Mouse (Mus musculus): Measurements from ENCODE around the gene Zzef1. TPM values are rescaled to one million over a fixed set of nuclear protein-coding genes. Genes with fewer than 3 reads are reported as not detected.

Gene Zzef1
- polyA plus RNA-seq, 1 experiment from 2014 or later: 10.5 TPM

DNA sequence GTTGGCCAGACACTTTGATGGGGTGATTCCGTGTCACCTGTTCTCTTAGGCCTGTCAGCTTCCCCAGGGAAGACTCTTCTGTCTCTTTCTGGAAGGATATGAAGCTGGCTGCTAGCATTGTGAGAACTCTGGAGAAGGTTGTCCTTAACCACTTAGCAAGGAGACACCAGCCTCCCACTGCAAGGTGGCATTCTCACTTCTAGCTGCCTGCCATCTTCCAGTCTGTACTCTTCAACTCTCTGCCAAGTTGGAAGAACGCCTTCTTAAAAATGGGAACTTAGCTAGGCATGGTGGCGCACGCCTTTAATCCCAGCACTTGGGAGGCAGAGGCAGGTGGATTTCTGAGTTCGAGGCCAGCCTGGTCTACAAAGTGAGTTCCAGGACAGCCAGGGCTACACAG lies 17.7 kb downstream of the Zzef1 start:
- ATAC-seq: no peak
- no peak overlapping the region for H3K9ac ChIP-seq
- 97% methylated on average over 5 of the region's 5 CpGs for WGBS

DNA sequence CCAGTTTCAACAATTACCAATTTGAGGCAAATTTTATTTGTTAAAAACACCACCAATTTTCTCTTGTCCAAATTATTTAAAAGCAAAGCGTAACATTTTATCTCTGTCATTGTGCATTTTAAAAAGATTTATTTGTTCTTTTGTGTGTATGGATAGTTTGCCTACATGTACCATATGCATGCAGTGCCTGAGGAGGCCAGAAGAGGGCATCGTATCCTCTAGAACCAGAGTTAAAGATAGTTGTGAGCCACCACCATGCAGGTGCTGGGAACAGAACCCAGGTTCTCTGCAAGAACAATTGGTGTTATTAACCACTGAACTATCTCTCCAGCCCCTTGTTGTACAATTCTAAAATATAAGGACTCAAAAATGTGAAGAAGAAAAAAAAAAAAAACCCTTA lies 18.2 kb downstream of the Zzef1 start:
- Histone ChIP-seq H3K4me3 (replicated peaks) (no peak overlapping the region), H3K4me2 (replicated peaks) (no peak overlapping the region), H3K9me3 (no peaks in the 10 kb centered on the region), H3K9ac (no peak overlapping the region), H3K4me1 (replicated peaks) (no peaks in the 10 kb centered on the region), H3K36me3 (peaks cover 5% of the 10 kb centered on the region; the same call in 1 of the 2 replicates), H3K27ac (no peak overlapping the region), H3K27me3 (replicated peaks) (no peaks in the 10 kb centered on the region)
- no peak for ATAC-seq
- WGBS: 79% methylated on average over 2 of the region's 2 CpGs

More for the DNA sequence above, 17.7 kb downstream of the Zzef1 start:
- Histone ChIP-seq H3K4me1 (replicated peaks) (no peaks in the 10 kb centered on the region), H3K27me3 (replicated peaks) (no peaks in the 10 kb centered on the region), H3K27ac (no peak overlapping the region), H3K9me3 (no peaks in the 10 kb centered on the region), H3K4me2 (replicated peaks) (no peak overlapping the region), H3K4me3 (replicated peaks) (no peak overlapping the region), H3K36me3 (peaks cover 5% of the 10 kb centered on the region; the same call in 1 of the 2 replicates)

DNA sequence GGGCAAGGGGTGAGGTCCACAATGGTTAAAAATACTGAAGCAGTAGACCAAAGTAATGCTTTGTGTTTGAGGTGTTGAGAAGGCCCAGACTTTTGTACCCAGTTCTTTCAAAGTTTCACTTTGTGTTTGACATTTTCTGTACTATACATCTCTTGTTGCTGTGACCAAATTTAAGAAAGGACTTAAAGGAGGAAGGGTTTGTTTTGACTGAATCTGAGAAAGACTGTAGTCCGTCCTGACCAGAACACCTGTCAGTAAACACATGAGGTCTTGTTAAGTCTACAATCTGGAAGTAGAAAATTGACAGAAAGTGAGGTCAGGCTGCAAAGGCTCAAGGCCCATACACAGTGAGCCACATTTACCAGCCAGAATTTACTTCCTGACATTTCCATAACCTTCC lies 20.8 kb downstream of the Zzef1 start:
- Histone ChIP-seq H3K9ac (no peak overlapping the region), H3K4me2 (replicated peaks) (no peak overlapping the region), H3K4me3 (replicated peaks) (no peak overlapping the region), H3K27ac (no peak overlapping the region), H3K36me3 (peaks cover 7% of the 10 kb centered on the region; the same call in 1 of the 2 replicates), H3K27me3 (replicated peaks) (no peaks in the 10 kb centered on the region), H3K9me3 (no peaks in the 10 kb centered on the region), H3K4me1 (replicated peaks) (no peaks in the 10 kb centered on the region)
- WGBS: 80% methylated on average over 1 of the region's 1 CpGs
- no peak for ATAC-seq

DNA sequence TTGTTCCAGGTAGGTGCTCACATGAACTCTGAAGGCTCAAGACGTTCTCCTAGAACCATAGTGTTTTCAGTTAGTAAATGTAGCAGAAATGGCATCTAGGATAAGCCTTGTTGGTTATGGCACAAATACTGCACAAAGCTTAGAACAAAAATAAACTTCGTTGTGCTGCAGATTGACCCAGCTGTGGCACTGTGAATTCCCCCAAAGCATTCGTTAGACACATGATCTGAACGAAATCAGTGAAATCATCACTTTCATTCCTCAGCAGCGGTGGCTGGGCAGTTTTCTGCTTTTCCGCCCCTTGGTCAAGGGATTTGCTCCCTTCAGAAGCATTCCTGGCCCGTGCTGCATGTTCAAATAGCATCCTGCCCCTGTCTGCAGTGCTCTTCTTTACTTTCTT lies 22.0 kb downstream of the Zzef1 start:
- peaks cover 7% of the 10 kb centered on the region; the same call in 1 of the 2 replicates for H3K36me3 ChIP-seq
- H3K9ac ChIP-seq: no peak overlapping the region
- H3K9me3 ChIP-seq: no peaks in the 10 kb centered on the region
- no peak for ATAC-seq
- H3K27me3 ChIP-seq (replicated peaks): no peaks in the 10 kb centered on the region
- WGBS: 90% methylated on average over 7 of the region's 7 CpGs
- H3K4me2 ChIP-seq (replicated peaks): no peak overlapping the region
- no peak overlapping the region for H3K4me3 ChIP-seq (replicated peaks)
- H3K4me1 ChIP-seq (replicated peaks): no peaks in the 10 kb centered on the region
- H3K27ac ChIP-seq: no peak overlapping the region

DNA sequence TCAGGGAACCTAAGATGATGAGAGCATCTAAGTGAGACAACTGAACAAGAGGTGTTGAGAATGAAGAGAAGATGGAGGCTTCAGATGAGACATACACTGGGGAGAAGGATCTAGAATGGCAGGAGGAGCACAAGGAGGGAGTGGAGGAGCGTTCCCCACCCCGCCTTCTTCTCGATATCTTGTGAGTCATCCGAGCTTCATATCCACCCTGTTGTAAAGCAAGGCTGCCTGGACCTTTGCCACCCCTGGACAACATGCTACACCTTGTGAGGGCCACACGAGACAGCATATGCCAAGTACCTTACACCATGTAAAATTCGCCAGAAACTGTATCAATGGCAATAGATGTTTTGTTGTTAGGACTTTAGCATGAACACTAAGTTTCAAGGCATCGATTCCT lies 25.0 kb downstream of the Zzef1 start:
- no peak overlapping the region for H3K4me3 ChIP-seq (replicated peaks)
- H3K4me1 ChIP-seq (replicated peaks): no peaks in the 10 kb centered on the region
- peaks cover 15% of the 10 kb centered on the region for H3K36me3 ChIP-seq
- H3K4me2 ChIP-seq (replicated peaks): no peak overlapping the region
- no peaks in the 10 kb centered on the region for H3K27me3 ChIP-seq (replicated peaks)
- ATAC-seq: peak; percentile 58
- no peak overlapping the region for H3K27ac ChIP-seq
- 77% methylated on average over 7 of the region's 7 CpGs for WGBS
- no peaks in the 10 kb centered on the region for H3K9me3 ChIP-seq
- no peak overlapping the region for H3K9ac ChIP-seq

DNA sequence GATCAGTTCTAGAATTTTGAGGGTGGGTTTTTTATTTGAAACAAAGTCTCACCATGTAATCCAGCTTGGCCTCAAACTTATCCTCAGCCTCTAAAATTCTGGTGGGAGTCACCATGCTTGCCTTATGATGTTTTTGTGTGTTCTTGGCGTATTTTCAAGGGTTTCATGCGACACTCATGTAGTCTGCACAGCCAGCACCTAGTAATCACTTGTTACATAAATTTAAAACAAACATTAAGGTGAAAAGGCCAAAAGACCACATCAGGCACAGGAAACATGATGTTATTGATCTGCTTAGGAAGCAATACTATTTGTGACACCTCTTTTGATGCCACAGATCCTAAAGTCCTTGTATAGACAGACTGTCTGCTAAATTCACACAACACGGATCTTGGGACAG lies 33.8 kb downstream of the Zzef1 start:
- no peak overlapping the region for H3K9ac ChIP-seq
- no peak overlapping the region for H3K4me2 ChIP-seq (replicated peaks)
- no peak overlapping the region for H3K27ac ChIP-seq
- peaks cover 20% of the 10 kb centered on the region; the same call in 1 of the 2 replicates for H3K36me3 ChIP-seq
- H3K4me3 ChIP-seq (replicated peaks): no peak overlapping the region
- 93% methylated on average over 3 of the region's 3 CpGs for WGBS
- H3K9me3 ChIP-seq: no peaks in the 10 kb centered on the region
- no peak for ATAC-seq
- no peaks in the 10 kb centered on the region for H3K27me3 ChIP-seq (replicated peaks)
- H3K4me1 ChIP-seq (replicated peaks): no peaks in the 10 kb centered on the region

DNA sequence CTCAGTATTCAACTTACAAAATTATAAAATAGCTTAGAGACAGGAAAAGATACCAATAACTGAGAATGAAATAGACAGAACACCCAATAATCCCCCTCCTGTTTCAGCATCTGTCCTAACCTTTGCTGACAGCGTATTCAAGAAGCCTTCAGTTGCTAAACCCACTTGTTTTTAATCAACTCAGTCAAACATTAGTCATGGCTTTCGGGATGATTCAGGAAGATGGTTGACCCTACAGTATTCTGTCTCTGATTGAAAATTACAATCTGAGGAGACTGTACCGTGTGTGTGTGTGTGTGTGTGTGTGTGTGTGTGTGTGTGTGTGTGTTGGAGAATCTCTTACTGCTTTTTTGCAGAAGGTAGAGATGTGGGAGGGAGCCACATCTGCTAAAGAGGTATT lies 46.7 kb downstream of the Zzef1 start:
- H3K36me3 ChIP-seq: peaks cover 9% of the 10 kb centered on the region; the same call in 1 of the 2 replicates
- no peak overlapping the region for H3K4me3 ChIP-seq (replicated peaks)
- no peaks in the 10 kb centered on the region for H3K27me3 ChIP-seq (replicated peaks)
- no peaks in the 10 kb centered on the region for H3K4me1 ChIP-seq (replicated peaks)
- no peak overlapping the region for H3K27ac ChIP-seq
- no peak for ATAC-seq
- WGBS: 88% methylated on average over 3 of the region's 3 CpGs
- H3K9ac ChIP-seq: no peak overlapping the region
- H3K9me3 ChIP-seq: no peaks in the 10 kb centered on the region
- H3K4me2 ChIP-seq (replicated peaks): no peak overlapping the region

DNA sequence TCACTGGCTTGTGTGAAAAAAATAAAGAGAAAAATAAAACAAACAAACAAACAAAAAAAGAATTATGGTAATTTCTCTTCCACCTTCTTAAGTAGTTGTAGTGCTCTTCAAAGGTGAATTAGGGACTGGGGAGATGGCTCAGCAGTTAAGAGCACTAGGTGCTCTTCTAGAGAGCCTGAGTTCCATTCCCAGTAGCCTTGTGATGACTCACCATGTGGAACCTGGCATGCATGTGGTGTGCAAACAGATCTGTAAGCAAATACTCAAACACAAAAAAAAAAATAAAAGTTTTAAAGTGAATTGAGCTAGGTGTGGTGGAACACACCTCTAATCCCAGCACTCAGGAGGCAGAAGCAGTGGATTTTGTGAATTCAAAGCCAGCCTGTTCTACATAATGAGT lies 47.5 kb downstream of the Zzef1 start:
- no peaks in the 10 kb centered on the region for H3K27me3 ChIP-seq (replicated peaks)
- peaks cover 16% of the 10 kb centered on the region for H3K36me3 ChIP-seq
- no peaks in the 10 kb centered on the region for H3K4me1 ChIP-seq (replicated peaks)
- no peak overlapping the region for H3K9ac ChIP-seq
- H3K27ac ChIP-seq: no peak overlapping the region
- no peak for ATAC-seq
- H3K4me2 ChIP-seq (replicated peaks): no peak overlapping the region
- H3K9me3 ChIP-seq: no peaks in the 10 kb centered on the region
- H3K4me3 ChIP-seq (replicated peaks): no peak overlapping the region

DNA sequence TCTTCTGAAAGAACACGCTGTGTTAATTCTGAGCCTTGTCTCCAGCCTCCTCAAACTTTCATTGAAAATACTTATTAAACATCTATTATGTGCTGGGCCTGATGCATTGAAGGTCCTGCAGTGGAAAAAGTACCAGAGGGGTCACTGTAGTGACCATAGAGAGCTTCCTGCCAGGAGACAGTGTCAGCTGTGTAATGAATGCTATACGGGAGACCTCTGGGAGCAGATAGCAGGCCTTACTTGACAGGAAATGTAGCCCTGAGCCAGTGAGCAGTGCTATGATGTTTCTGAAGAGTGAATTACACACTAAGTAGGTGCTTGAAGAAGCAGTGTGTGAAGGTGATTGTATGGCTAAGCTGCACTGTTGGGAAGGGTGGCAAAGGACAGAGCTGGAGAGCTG lies 49.5 kb downstream of the Zzef1 start:
- Histone ChIP-seq H3K4me3 (replicated peaks) (no peak overlapping the region), H3K9me3 (no peaks in the 10 kb centered on the region), H3K27me3 (replicated peaks) (no peaks in the 10 kb centered on the region), H3K4me2 (replicated peaks) (no peak overlapping the region), H3K36me3 (peaks cover 24% of the 10 kb centered on the region), H3K27ac (no peak overlapping the region), H3K4me1 (replicated peaks) (no peaks in the 10 kb centered on the region), H3K9ac (no peak overlapping the region)
- WGBS: 83% methylated on average over 2 of the region's 2 CpGs
- no peak for ATAC-seq

DNA sequence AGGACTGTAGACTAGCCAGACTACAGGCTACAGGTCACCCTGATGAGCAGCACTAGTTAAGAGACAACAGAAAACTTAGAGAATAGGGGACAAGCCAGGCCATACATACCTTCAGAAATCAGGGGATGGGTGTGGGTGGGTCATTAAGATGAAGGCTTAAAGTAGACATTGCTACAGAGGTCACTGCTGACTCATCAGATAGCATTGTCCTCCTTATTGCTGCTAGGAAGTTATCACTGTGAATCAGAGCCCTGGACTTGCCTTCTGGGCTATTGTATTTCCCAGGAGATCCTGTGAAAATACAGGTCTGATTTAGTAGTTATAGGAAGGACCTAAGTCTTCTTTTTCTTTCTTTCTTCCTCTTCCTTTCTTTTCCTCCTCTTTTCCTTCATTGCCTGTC lies 50.7 kb downstream of the Zzef1 start:
- Histone ChIP-seq H3K36me3 (peaks cover 26% of the 10 kb centered on the region), H3K9me3 (no peaks in the 10 kb centered on the region), H3K4me1 (replicated peaks) (no peaks in the 10 kb centered on the region), H3K27ac (no peak overlapping the region), H3K27me3 (replicated peaks) (no peaks in the 10 kb centered on the region), H3K4me3 (replicated peaks) (no peak overlapping the region), H3K4me2 (replicated peaks) (no peak overlapping the region), H3K9ac (no peak overlapping the region)
- ATAC-seq: no peak

DNA sequence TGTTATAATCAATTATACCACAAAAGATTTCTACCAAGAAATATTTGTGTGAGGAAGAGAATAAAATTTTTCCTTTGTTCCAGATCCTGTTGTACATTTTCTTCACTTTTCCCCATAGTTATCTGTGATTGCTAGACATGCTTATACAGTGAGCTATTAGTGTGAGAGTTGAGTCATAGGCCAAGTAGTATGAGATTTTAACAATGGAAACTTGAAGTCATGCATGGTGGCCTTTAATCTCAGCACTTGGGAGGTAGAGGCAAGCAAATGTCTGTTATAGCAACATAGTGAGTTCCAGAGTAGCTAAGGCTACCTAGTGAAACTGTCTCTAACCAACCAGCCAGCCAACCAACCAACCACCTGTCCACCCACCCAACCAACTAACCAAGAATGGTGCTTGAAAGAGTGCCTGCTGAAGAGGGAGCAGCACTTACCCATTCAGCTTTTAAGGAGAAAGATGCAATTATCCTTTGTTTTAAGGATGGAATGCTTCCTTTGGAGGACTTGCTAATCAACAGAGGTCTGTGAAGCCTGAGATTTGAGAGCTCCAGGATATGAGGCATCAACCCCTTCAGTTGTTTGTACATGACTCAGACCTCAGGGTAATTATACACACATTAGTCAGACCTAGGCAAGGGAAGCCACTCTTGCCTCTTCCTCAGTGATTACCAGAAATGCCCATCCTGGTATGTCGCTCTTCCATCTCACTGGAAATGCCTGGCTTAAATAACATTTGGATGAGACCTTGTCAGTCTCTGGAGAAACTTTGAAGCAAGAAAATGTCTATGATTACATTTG lies 52.0 kb downstream of the Zzef1 start:
- Histone ChIP-seq H3K4me1 (replicated peaks) (no peaks in the 10 kb centered on the region), H3K9ac (no peak overlapping the region), H3K4me2 (replicated peaks) (no peak overlapping the region), H3K27me3 (replicated peaks) (no peaks in the 10 kb centered on the region), H3K27ac (no peak overlapping the region), H3K36me3 (peaks cover 26% of the 10 kb centered on the region), H3K4me3 (replicated peaks) (no peak overlapping the region), H3K9me3 (no peaks in the 10 kb centered on the region)
- no peak for ATAC-seq
- WGBS: 97% methylated on average over 1 of the region's 1 CpGs

DNA sequence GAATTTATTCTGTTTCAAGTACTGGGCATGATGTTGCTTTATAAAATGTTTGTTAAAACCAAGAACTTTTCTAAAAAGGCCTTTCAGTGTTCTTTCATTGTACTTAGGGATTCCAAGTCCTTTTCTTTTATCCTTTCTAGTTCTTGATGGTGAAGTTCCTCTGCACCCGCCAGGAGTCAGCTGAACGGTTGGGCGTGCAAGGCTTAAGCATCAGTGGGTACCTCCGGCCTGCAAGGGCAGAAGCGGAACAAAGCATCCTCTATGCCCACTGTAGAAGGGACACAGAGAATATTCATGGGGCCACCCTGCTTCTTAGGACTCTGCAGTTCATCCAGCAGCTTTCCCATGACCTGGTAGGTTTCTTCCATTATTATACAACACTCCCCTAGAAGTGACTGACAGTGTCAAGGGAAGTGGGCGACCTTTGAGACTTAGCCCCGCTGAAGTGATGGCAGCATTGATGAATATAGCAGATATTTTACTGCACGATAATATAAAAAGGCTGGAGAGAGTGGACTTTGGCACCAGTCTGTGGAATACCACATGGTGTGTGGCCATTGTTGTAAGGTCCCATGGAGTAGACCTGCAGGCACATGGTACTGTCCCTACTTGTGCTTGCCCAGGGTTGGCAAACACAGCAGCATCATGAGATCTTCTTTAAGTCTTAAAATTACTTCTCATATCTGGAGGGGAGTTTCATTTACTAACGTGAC lies 54.5 kb downstream of the Zzef1 start:
- Histone ChIP-seq H3K4me2 (replicated peaks) (no peak overlapping the region), H3K27ac (no peak overlapping the region), H3K36me3 (peaks cover 32% of the 10 kb centered on the region), H3K4me1 (replicated peaks) (no peaks in the 10 kb centered on the region), H3K9me3 (no peaks in the 10 kb centered on the region), H3K27me3 (replicated peaks) (no peaks in the 10 kb centered on the region), H3K9ac (no peak overlapping the region), H3K4me3 (replicated peaks) (no peak overlapping the region)
- 81% methylated on average over 9 of the region's 9 CpGs for WGBS
- peak; percentile 77 for ATAC-seq

DNA sequence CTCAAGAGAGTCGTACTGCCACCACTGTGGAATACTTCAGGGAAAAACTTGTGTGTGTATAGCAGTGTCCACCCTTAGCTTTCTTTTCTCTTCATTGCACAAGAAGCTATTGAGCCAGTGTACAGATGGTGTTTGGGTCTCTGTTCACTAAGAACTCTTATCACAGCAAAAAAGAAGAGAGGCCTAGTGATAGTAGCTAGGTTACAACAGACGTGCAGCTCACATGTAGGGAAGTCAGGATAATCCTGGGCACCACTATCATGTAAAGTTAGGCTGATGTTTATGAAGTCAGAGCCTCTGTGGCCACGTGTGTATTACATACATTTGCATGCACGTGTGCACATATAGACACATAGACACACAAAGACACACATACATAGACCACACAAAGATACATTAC lies 55.2 kb downstream of the Zzef1 start:
- Histone ChIP-seq H3K9me3 (no peaks in the 10 kb centered on the region), H3K27me3 (replicated peaks) (no peaks in the 10 kb centered on the region), H3K4me2 (replicated peaks) (no peak overlapping the region), H3K4me1 (replicated peaks) (no peaks in the 10 kb centered on the region), H3K4me3 (replicated peaks) (no peak overlapping the region), H3K27ac (no peak overlapping the region), H3K9ac (no peak overlapping the region), H3K36me3 (peaks cover 28% of the 10 kb centered on the region)
- no peak for ATAC-seq
- WGBS: 92% methylated on average over 4 of the region's 4 CpGs

Data from intestine, embryonic 15.5 days (tissue).